Mouse (Mus musculus) adrenal gland, postnatal 4 days (tissue): ENCODE results near the gene Gm20388. TPM values are rescaled to one million over a fixed set of nuclear protein-coding genes. Genes with fewer than 3 reads are reported as not detected.

ENCODE experiments used
- DNase-seq, 2 experiments: peaks; one replicate each; pipeline ENCODE4 v3.0.0; 2021 to 2022; ENCODE audit warnings: low spot score in 2 of 2, mixed read lengths in 2 of 2
- total RNA-seq, 2 experiments: library from RNA; stranded (reverse); gene quantifications; 2 replicates each; pipeline ENCODE4 v1.2.3; 2021

The Gm20388 gene
- total RNA-seq, 2 experiments from 2014 or later: 8.8 TPM; not detected in 1

DNA sequence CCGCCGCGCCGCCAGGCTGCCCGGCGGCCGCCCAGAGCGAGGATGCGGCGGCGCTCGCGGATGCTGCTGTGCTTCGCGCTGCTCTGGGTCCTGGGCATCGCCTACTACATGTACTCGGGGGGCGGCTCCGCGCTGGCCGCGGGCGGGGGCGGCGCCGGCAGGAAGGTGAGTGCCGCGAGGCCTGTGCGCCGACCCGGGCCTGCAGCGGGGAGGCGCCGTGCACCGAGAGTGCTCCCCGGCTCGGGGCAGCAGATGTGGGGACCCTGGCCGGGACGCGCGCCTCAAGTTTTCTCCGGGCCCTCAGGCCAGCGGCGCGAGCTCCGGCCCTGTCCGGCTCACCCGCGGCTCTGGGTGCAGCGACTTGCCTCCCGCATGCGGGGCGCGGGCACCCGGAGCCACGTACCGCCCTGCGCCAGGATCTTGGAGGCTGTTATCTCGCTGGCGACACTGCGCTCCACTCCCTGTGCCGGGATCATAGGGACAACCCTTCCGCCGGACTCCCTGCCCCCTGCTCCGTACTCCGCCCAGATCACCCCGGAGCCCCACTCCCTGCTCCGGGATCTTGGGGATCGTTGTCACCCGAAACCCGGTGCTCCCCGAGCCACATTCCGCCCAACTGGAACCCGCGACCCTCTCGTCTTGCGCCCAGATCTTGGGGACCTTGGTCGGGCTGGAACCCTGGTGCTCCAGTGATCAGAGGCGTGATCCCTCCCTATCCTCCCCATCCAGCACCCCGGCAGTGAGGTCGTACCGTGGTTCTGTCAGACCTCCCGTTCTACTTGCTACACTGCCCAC is 4321.0 kb downstream of the Gm20388 start:
- DNase-seq: peak; percentile 18 to 29

DNA sequence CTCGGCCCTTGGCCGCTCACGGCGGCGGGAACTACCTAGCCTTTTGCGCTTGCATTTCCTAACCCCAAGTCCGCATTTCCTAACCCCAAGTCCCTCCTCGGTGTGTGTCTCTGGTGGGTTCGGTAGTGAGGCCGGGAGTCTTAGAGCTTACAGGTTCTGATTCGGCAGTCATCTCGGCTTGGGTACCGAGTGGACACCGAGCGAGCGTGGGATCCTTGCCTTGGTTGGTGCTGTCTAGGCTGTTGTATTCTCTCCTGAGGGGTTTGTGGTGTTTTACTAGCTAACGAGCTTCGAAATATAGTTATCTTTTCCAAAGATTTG is 4321.6 kb downstream of the Gm20388 start:
- DNase-seq: no peak

GRCm38 (mm10) chr8:124234496-124234895 is 4323.9 kb downstream of the Gm20388 start:
- DNase-seq: no peak

GRCm38 (mm10) chr8:124235536-124235935 is 4324.9 kb downstream of the Gm20388 start:
- no peak for DNase-seq

GRCm38 (mm10) chr8:124239350-124239749 is 4328.7 kb downstream of the Gm20388 start:
- DNase-seq: no peak

GRCm38 (mm10) chr8:124240932-124241331 is 4330.3 kb downstream of the Gm20388 start:
- no peak for DNase-seq

GRCm38 (mm10) chr8:124242208-124242607 is 4331.6 kb downstream of the Gm20388 start:
- DNase-seq: no peak

DNA sequence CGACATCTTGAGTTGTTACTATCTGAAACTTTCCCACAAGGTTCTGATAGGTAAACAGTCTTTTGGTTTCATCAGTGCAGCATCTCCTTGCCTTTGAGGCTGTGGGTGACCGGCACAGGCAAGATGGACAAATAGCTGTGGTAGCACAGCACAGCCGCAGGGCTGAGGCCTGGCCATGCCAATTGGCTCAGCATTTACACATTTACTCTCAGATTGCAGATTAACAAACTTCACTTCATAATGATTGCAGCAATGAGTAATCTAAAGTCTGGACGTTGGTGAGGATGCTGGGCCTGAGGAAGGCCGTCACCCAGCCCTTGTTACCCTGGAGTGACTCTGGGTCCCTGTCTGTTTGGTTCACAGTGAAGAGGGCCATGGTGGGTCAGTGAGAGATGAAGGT is 4332.3 kb downstream of the Gm20388 start:
- no peak for DNase-seq

DNA sequence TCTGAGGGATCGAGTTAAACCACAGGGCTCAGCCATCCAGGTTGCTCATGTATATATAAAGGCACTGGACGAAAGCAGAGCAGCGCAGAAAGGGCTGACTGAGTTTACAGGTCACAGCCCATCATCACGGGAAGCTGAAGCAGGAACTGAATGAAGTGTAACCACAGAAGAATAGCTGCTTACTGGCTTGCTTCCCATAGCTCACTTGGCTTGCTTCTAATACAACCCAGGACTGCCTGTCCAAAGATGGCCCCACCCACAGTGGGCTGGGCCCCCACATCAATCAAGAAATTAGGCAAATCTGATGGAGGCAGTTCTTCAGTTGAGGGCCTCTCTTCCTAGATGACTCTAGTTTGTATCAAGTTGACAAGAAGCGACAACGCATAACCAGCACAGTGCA is 4336.9 kb downstream of the Gm20388 start:
- no peak for DNase-seq

DNA sequence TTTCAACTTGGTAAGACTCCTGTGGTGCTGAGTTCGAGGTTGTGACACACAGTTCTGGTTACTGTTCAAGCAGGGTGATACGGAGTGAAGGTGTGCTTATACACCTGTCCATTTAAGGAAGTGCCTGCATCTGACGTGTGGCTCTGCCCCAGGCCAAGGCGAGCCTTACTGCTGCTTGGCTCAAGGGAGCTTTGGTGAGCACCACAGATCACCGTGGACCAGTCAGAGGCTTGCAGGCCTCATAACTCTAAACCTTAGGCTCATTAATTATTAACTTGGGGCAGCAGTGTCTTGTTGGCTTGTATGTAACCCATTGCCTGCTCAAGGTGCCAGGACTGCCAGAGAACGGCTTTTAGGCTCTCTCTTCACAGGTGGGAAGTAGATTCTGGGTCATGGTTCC is 4338.0 kb downstream of the Gm20388 start:
- DNase-seq: no peak

DNA sequence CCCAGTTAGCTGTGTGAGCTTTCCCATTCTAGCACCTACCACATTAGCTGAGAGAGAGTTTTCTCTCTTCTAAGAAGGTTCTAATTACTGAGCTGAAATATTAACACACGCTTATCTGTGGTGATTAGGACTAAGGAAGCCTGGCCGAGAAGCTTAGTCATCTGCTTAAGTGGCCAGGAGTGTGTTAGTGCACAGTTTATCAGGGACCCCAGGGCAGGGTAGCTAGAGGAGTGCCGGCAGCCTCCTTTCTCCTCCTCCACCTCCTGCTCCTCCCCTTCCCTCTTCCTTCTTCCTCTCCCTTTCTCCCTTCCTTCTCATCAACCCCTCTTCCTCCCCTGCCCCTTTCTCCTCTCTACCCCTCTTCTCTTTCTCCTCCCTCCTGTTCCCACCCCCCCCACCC is 4339.6 kb downstream of the Gm20388 start:
- DNase-seq: no peak

DNA sequence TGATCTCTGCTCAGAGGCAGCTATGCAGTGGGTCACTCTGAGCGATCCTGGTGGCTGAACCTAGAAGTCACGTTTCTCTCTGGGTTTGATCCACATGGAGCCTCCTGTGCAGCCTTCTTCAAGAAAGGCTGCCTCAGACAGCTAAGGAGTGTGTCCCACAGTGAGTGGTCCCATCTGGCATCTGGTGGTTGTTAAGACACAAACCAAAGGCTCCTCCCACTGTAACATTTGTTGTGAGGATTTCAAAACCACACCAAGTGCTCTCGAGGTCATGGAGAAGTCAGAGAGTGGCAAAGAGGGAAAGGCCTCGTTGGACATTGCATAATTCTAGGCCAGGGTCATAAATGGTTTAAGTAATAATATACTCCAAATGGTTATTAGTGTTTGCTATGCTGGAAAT is 4340.1 kb downstream of the Gm20388 start:
- DNase-seq: no peak

DNA sequence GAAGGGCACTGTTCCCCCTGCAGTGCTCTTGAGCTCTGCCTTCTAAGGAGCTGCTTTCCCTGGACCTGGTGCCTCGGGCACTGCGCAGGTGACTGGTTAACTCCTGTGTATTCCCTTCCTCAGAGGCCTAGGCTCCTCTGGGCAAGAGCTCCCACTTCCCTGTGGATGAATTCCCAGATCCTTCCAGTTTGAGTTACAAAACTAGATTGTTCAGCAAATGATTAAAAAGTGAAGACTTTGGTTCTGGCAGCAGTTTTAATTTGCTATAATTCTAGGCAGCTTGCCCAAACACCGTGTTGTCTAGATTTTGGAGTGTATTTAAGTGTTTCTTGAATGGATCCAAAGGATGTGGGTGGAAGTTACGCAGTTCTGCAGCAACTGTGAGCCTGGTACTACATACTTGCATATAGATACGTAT is 4341.9 kb downstream of the Gm20388 start:
- no peak for DNase-seq

GRCm38 (mm10) chr8:124253939-124254338 is 4343.3 kb downstream of the Gm20388 start:
- no peak for DNase-seq

DNA sequence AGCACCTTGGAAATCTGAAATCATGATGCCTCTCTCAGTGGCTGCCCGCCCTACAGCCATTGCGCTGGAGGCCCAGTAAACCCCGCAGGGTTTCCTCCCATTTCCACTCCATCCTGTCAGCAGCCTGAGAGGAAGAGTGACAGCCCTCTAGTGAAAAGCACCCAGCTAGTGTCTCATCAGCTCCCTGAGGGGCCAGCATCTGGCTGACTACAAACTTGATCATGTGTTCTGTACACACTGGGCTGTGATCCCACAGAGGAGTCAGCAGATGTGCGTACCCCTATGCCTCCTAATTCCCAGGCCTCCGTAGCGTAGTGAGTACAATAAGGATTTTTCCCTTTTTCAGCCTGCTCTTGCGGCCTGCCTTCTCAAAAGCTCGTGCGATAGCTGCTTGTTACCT is 4346.2 kb downstream of the Gm20388 start:
- no peak for DNase-seq

DNA sequence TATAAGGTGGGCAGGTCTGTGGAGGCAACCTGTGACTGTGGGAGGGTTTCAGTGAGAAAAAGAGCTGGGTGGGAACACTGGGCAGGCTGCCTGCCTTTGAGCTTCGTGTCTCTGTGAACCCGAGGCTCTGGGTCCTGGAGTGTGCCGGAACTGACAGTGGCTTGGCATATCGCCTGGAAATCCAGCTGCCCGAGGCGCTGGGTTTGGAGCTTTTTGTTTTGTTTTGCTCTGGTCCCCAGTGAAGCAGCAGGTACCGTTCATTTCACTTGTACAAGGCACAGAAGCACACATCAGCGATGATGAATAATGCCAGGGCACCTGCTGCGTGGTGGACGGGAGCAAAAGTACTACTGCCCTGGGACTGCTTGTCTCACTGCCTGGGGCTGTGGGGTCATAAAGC is 4346.7 kb downstream of the Gm20388 start:
- DNase-seq: peak in 1 of 2 experiments; percentile 41

- no peak for DNase-seq
Measured at GRCm38 (mm10) chr8:124259146-124259545, 4348.5 kb downstream of the Gm20388 start.

DNA sequence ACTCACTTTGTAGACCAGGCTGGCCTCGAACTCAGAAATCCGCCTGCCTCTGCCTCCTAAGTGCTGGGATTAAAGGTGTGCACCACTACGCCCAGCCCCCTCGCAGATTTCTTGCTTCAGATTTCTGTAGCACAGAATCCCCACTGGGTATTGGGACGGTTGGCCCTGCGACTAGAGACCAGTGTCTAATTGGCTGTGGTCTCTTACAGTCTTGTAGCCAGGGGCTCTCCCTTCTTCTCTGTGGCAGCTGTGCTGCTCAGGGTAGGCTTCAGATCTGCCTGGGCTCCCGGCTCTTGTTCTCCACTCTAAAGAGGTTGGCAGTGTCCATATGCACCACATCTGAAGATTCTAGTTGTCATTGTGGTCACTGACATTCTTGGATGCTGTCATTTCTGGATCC is 4349.3 kb downstream of the Gm20388 start:
- DNase-seq: no peak

- DNase-seq: no peak
Measured at GRCm38 (mm10) chr8:124260371-124260770, 4349.7 kb downstream of the Gm20388 start.

DNA sequence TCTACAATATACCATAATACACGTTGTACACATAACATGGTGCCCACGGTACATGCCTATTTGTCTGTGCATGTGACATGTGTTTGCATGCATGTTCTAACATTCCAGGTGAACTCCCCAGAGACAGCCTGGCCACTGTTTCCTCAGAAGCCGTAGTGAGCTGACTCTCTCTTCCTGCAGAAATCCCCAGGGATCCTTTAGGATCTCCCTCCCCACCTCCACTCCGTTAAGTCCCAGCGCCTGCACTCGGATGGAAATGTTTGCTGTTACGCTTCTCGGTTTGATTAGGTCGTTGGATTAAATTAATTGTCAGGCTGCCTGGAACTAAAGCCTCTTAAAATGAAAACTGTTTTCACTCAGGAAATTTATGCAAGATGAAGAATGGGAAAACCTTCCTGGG is 4352.4 kb downstream of the Gm20388 start:
- DNase-seq: no peak

DNA sequence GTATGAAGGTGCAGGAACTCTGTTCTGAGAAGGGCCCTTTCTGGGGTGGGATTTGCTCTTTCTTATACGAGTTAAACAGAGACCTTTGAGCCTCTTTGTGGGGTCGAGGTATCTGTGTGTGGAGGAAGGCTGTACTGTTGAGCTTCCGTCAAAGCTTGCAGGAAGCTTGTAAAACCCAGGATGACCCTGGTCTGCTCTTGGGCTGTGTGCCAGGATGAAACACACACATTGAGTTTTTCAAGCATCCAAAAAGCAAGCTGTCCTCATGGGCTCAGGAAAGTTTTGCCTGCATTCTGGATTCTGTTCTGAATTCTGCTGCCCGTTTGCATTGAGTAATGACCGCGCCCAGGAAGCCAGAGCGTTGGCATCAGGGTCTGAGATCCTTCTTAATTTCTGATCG is 4353.4 kb downstream of the Gm20388 start:
- DNase-seq: peak in 1 of 2 experiments; percentile 31

- DNase-seq: no peak
Measured at GRCm38 (mm10) chr8:124264671-124265070, 4354.0 kb downstream of the Gm20388 start.

- DNase-seq: no peak
Measured at GRCm38 (mm10) chr8:124265130-124265529, 4354.5 kb downstream of the Gm20388 start.
